Mouse (Mus musculus) yolk sac, embryonic 10.5 days (tissue): ENCODE measurements around the gene Wdr60.

Experiments used
- DNase-seq: peaks from one replicate; pipeline ENCODE4 v3.0.0-alpha.2; 2017; ENCODE audit warnings: low spot score

The Wdr60 gene

DNA sequence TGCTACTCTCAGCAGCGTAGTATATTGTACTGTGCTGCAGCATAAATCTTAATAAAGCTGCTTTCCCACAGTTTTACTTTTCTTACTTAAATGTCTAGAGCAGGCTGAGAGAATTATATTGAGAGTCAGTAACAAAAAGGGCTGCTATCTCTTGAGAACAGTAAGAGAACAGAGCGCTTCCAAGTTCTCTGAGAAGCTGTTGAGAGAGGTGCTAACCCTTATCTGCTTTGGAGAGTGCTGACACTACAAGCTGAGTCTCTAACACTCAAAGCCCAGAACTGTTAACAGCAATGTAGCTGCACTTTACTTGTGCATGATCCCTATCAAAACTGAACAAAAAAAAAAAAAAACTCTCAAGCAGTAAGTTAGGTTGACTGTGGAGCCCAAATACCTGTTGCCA is 2.5 kb upstream of the Wdr60 start:
- no peak for DNase-seq

DNA sequence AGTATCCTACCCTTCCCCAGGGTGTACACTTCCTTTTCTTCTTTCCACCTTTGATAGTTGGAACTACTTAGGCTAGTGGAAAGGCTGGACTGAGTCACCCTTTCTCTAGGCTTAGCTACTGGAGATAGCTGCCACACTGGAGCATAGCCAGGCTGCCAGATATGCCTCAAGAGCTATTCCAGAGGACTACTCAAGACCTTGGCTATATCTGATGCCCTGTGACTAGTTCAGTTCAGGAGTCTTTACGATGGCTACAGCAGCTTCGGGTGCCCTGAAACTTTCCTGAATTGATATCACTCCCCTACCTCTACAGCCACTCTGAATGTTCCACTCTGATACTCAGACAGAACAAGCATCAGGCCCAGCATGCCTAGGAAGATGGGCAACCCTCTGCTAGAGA is 1.9 kb upstream of the Wdr60 start:
- DNase-seq: no peak

- no peak for DNase-seq
These were observed 4.5 kb downstream of the Wdr60 start for GRCm38 (mm10) chr12:116258321-116258720.

- no peak for DNase-seq
These were observed 7.2 kb downstream of the Wdr60 start for GRCm38 (mm10) chr12:116255636-116256035.

- no peak for DNase-seq
These were observed 8.2 kb downstream of the Wdr60 start for GRCm38 (mm10) chr12:116254652-116255051.

- DNase-seq: no peak
These were observed 18.2 kb downstream of the Wdr60 start for GRCm38 (mm10) chr12:116244601-116245000.

- no peak for DNase-seq
These were observed 24.0 kb downstream of the Wdr60 start for GRCm38 (mm10) chr12:116238803-116239202.

GRCm38 (mm10) chr12:116238370-116238769 is 24.5 kb downstream of the Wdr60 start:
- DNase-seq: no peak

DNA sequence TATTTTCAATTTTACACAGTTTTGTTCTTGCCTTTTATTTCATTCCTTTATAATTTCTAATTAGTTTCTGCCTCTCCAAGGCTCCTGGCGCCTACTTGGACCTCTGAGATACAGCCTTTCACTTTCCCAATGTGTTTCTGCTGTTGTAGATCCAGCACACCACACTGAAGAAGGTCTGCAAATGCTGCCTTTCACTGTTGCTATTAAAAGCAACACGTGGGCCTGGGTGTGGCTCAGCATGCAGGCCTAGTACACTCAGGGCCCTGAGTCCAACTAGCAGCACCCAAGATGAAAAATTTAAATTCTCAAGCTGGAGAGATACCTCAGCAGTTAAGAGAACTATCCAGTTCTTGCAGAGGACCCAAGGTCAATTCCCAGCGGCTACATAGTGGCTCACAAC is 26.2 kb downstream of the Wdr60 start:
- DNase-seq: no peak

DNA sequence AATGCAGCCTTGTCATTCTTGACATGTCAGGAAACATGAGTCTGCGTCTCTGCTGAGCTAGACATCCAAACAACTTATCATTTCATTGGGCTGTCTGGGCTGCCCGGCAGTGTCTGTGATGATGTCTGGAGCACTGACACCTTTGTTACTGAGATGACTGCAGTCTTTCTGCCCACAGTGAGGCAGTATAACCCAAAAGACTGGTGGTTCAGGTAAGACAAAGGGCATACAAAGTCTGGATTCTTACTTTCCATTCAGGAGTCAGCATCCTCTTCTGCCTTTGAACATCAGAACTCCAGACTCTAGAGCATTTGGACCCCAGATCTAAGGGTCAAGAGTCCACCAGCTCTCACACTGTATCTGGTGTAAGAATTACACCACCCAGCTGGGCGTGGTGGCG is 27.5 kb downstream of the Wdr60 start:
- no peak for DNase-seq

GRCm38 (mm10) chr12:116232061-116232460 is 30.8 kb downstream of the Wdr60 start:
- no peak for DNase-seq

DNA sequence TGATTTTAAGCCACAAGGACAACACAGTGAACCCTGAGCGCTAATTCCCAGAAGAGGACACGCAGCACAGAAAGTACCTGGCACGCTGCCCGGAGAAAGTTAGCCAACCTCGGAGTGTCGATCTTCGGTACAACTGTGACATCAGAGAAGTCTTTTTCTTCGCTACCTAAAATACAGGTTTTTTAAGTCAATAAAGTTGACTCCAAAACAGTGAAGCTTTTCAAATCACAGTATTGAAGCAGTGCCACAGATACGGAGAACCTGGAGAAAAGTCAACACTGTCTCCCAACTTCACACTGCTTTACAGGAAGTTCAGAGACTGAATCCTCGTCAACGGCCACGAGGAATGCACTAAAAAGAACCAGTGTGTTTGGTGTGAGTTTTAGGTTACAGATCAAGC is 31.2 kb downstream of the Wdr60 start:
- DNase-seq: no peak

DNA sequence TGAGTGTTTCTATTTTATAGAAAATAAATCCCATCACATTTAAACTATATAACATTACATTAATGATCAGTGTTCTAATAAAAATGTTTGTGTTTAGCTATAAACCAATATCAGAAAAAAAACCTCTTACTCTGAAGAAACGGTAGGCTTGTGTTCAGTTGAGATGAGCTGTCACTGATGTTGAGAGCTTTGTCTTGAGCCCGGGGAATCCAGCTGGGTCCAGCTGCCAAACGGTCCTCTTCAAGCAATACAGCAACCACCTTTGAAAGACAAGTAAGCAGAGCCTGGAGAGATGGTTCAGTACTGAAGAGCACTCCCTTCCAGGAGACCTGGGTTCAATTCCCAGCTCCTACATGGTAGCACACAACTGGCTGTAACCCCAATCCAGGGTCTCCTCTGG is 33.4 kb downstream of the Wdr60 start:
- DNase-seq: no peak

- DNase-seq: no peak
These were observed 36.3 kb downstream of the Wdr60 start for GRCm38 (mm10) chr12:116226289-116227057.

GRCm38 (mm10) chr12:116223107-116223506 is 39.7 kb downstream of the Wdr60 start:
- no peak for DNase-seq

GRCm38 (mm10) chr12:116207486-116207885 is 55.3 kb downstream of the Wdr60 start:
- DNase-seq: no peak

GRCm38 (mm10) chr12:116205726-116206125 is 57.1 kb downstream of the Wdr60 start:
- no peak for DNase-seq

DNA sequence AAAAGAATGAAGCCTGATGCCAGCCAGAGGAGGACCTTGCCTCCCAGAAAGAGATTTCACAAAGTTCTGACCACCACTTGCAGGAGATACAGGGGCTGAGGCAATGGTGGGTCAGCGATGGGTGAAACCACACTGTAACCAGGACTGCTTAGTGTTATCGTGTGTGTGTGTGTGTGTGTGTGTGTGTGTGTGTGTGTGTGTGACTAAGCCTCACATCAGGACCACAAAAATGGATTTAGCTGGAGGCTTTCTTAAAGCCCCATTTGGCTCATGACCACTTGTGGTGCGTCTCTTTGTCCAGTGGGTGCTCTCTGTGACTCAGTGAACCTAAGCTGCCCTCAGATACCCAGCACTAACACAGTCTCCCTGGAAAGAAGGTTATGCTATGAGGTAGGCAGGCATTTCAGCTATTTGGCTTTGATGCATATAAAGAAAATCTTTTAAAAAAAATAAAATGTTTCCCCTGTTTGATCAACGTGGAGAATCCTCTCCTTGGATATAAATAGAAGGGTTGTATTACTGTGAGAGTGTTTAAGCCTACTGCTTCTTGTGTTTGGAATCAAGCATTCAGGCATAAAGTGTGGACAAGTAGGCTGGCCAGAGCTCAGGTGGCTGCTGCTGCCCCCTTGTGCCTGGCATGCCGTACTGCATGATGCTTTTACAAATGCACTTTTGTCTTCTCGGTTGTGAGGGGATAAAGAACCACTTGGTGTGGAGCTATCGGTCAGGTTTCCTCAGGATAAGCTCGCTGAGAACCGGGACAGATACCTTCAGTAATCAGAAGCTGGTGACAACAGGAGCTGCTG is 60.4 kb downstream of the Wdr60 start:
- DNase-seq: peak; percentile 25

DNA sequence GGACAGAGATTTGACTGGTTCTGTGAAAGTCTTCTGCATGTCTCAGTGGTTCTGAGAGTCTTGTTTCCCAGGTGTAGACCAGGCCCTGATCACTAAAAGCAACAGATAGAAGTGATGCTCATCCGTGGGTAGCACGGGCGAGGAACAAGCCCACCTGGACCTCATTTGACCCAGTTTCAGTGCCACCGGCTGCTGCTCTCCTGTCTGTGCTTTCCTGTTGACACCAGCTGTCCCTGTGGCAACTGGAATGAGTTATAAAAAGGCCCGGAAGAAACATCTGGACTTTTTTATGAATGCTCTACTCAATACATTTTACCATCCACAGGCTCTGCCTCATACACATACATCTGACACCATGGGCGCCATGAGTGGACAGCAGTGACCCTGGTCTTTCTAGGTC is 64.0 kb downstream of the Wdr60 start:
- no peak for DNase-seq

DNA sequence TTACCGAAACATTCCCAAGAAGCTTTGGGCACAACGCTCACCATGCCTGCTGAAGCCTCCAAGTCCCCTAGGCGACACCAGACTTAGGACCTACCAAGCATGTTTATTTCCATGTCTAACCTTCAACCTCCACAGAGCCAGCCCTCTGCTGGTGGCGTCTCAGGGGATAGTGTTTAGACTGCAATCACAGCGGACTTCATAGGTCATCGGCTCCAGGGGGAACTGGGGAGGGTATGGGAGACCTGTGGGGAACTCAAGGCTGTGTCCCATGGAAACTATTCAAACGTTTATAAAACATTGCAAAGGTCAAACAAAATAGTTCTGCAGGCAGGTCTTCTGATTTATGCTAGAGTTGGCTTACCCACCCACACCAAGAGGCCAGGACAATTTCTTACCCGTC is 66.6 kb downstream of the Wdr60 start:
- DNase-seq: no peak

DNA sequence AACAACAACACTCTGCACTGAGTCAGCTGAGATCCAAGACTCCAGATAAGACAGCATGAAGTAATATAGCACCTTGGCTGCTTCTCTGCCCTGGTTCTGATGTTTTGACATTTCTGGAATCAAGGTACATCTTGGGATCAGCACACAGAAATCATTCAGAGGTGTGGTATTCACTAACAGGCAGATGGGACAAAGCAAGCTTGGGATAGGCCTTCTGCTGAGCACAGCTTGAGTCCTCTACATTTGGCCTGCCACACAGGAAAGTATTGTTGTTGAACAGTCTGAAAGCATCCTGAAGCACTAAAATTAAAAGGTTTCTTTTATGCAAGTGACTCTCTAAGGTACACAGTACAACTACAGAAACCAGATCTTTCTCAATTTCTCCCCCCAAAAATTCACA is 68.2 kb downstream of the Wdr60 start:
- DNase-seq: no peak

GRCm38 (mm10) chr12:116193952-116194351 is 68.9 kb downstream of the Wdr60 start:
- no peak for DNase-seq

DNA sequence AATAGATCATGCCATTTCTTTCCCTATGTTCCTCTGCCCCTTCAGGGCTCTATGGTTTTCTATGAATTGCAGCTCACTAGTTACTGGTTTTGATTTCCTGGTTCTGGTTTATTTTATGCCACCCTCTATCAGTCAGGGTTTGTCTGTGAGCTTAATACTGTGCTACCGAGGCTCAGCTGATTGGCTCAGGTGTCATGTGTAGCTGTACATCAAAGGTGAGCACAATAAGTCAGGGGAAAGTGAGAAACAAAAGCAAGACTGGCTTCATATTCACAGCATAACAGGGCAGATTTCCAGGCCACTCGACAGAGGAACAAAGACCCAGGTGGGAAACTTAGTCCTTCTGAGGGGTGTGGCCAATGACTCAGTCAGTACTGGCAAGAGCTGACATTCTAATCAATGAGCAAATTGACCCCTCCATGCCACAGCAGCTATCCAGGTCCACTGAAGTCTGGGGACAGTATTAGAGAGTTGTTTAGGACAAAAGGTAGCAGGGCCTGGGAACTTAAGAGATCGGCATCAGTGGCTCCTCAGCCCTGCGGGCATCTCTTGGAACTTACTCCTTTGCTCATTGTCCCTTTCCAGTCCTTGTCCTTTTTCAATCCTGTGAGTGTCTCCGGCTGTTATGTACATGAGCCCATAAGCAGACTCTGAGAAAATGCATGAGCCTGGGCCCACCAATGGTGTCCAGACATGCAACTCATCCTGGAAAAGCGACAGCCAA is 79.4 kb downstream of the Wdr60 start:
- no peak for DNase-seq
